Mouse (Mus musculus): ENCODE measurements around the gene Atxn10.

- TF ChIP-seq POLR2A (IDR thresholded peaks at IDR 0.05; ENCODE audit: insufficient read depth, low read length) (no peak), CTCF (IDR thresholded peaks at IDR 0.05; ENCODE audit: low read depth, low read length) (no peak), EP300 (IDR thresholded peaks at IDR 0.05; ENCODE audit: insufficient read depth, low read depth, low read length) (no peak)
Measured at GRCm38 (mm10) chr15:85457838-85458237, 121.8 kb downstream of the Atxn10 start.
